Mouse (Mus musculus): ENCODE data around the gene Sipa1l1.

Sipa1l1 gene

GRCm38 (mm10) chr12:82286804-82287203, 117.7 kb downstream of the Sipa1l1 start:
- no peak for DNase-seq (ENCODE audit: low read depth in 1 of 2, low spot score in 2 of 2)

- no peak for DNase-seq (ENCODE audit: low read depth in 1 of 2, low spot score in 2 of 2)
Observed at GRCm38 (mm10) chr12:82293545-82294247, 124.6 kb downstream of the Sipa1l1 start.

GRCm38 (mm10) chr12:82294906-82295887, 126.1 kb downstream of the Sipa1l1 start:
- DNase-seq (ENCODE audit: low read depth in 1 of 2, low spot score in 2 of 2), result no peak

- DNase-seq (ENCODE audit: low read depth in 1 of 2, low spot score in 2 of 2), result no peak
Observed at GRCm38 (mm10) chr12:82296276-82296675, 127.2 kb downstream of the Sipa1l1 start.

GRCm38 (mm10) chr12:82297196-82297595, 128.1 kb downstream of the Sipa1l1 start:
- no peak for DNase-seq (ENCODE audit: low read depth in 1 of 2, low spot score in 2 of 2)

GRCm38 (mm10) chr12:82298662-82299460, 129.7 kb downstream of the Sipa1l1 start:
- no peak for DNase-seq (ENCODE audit: low read depth in 1 of 2, low spot score in 2 of 2)

- DNase-seq (ENCODE audit: low read depth in 1 of 2, low spot score in 2 of 2), result no peak
Observed at GRCm38 (mm10) chr12:82304140-82304539, 135.0 kb downstream of the Sipa1l1 start.

GRCm38 (mm10) chr12:82306035-82306434, 136.9 kb downstream of the Sipa1l1 start:
- DNase-seq (ENCODE audit: low read depth in 1 of 2, low spot score in 2 of 2), result no peak

GRCm38 (mm10) chr12:82311593-82311992, 142.5 kb downstream of the Sipa1l1 start:
- no peak for DNase-seq (ENCODE audit: low read depth in 1 of 2, low spot score in 2 of 2)

- no peak for DNase-seq (ENCODE audit: low read depth in 1 of 2, low spot score in 2 of 2)
Observed at GRCm38 (mm10) chr12:82312091-82312820, 143.1 kb downstream of the Sipa1l1 start.

- no peak for DNase-seq (ENCODE audit: low read depth in 1 of 2, low spot score in 2 of 2)
Observed at GRCm38 (mm10) chr12:82313091-82313490, 144.0 kb downstream of the Sipa1l1 start.

- no peak for DNase-seq (ENCODE audit: low read depth in 1 of 2, low spot score in 2 of 2)
Observed at GRCm38 (mm10) chr12:82319436-82320131, 150.5 kb downstream of the Sipa1l1 start.

- no peak for DNase-seq (ENCODE audit: low read depth in 1 of 2, low spot score in 2 of 2)
Observed at GRCm38 (mm10) chr12:82320204-82320603, 151.1 kb downstream of the Sipa1l1 start.

GRCm38 (mm10) chr12:82321397-82321796, 152.3 kb downstream of the Sipa1l1 start:
- DNase-seq (ENCODE audit: low read depth in 1 of 2, low spot score in 2 of 2), result no peak

GRCm38 (mm10) chr12:82321855-82322254, 152.7 kb downstream of the Sipa1l1 start:
- no peak for DNase-seq (ENCODE audit: low read depth in 1 of 2, low spot score in 2 of 2)

- DNase-seq (ENCODE audit: low read depth in 1 of 2, low spot score in 2 of 2), result no peak
Observed at GRCm38 (mm10) chr12:82322759-82323451, 153.8 kb downstream of the Sipa1l1 start.

- no peak for DNase-seq (ENCODE audit: low read depth in 1 of 2, low spot score in 2 of 2)
Observed at GRCm38 (mm10) chr12:82324621-82325020, 155.5 kb downstream of the Sipa1l1 start.

GRCm38 (mm10) chr12:82325502-82325901, 156.4 kb downstream of the Sipa1l1 start:
- no peak for DNase-seq (ENCODE audit: low read depth in 1 of 2, low spot score in 2 of 2)

- DNase-seq (ENCODE audit: low read depth in 1 of 2, low spot score in 2 of 2), result no peak
Observed at GRCm38 (mm10) chr12:82326438-82326837, 157.3 kb downstream of the Sipa1l1 start.
